Mouse (Mus musculus) hindbrain, embryonic 11.5 days (tissue): ENCODE measurements around the gene Rcsd1. TPM values are rescaled to one million over a fixed set of nuclear protein-coding genes. Genes with fewer than 3 reads are reported as not detected.
A peak's percentile ranks its signal among the peaks of the same experiment; 100 is the strongest.

Experiments
- ATAC-seq: fragments of 200-750 bp; cut with Nextera tagmentation; 2 replicates; pipeline ENCODE4 v1.8.0; 2017; ENCODE audit warnings: mild to moderate bottlenecking, moderate TSS enrichment, moderate library complexity; ENCODE audit not compliant: low FRiP score
- DNase-seq: peaks from one replicate; pipeline ENCODE4 v3.0.0-alpha.2; 2015; ENCODE audit warnings: low spot score
- H3K27ac ChIP-seq: fragments of 300-500 bp; sonication (generic); 2 replicates; pipeline ENCODE4 v1.5.1; 2014; ENCODE audit warnings: mild to moderate bottlenecking, low read depth, low read length
- H3K27me3 ChIP-seq: fragments of 300-500 bp; sonication (generic); 2 replicates; pipeline ENCODE4 v1.6.1; 2014; ENCODE audit warnings: mild to moderate bottlenecking, low read length, moderate library complexity, mixed read lengths; ENCODE audit not compliant: control insufficient read depth, insufficient read depth
- H3K36me3 ChIP-seq: fragments of 300-500 bp; sonication (generic); 2 replicates; pipeline ENCODE4 v1.6.1; 2014; ENCODE audit warnings: mild to moderate bottlenecking, low read length, moderate library complexity, mixed read lengths; ENCODE audit not compliant: control insufficient read depth, insufficient read depth
- H3K4me1 ChIP-seq: fragments of 300-500 bp; sonication (generic); replicated peaks from 2 replicates; pipeline ENCODE4 v1.6.1; 2014; ENCODE audit warnings: low read length, mixed read lengths; ENCODE audit not compliant: control insufficient read depth, insufficient read depth
- H3K4me2 ChIP-seq: fragments of 300-500 bp; sonication (generic); replicated peaks from 2 replicates; pipeline ENCODE4 v1.6.1; 2014; ENCODE audit warnings: mild to moderate bottlenecking, low read depth, low read length
- H3K4me3 ChIP-seq: fragments of 300-500 bp; sonication (generic); 2 replicates; pipeline ENCODE4 v1.5.1; 2014; ENCODE audit warnings: low read depth, low read length
- H3K9ac ChIP-seq: fragments of 300-500 bp; sonication (generic); 2 replicates; pipeline ENCODE4 v1.6.1; 2014; ENCODE audit warnings: low read depth, low read length
- H3K9me3 ChIP-seq: fragments of 300-500 bp; sonication (generic); 2 replicates; pipeline ENCODE4 v1.6.1; 2016; ENCODE audit warnings: low read length; ENCODE audit not compliant: control insufficient read depth
- WGBS: fragments of 180-500 bp; shearing (Covaris S2); extraction: QIAGEN DNeasy Blood & Tissue Kit; methylation state at CpG from one replicate; pipeline ENCODE4 v1.1.7; 2014; 5-methylcytosine and 5-hydroxymethylcytosine counted together
- polyA plus RNA-seq: library from polyadenylated mRNA; unstranded; fragments of >200 nt; fragmentation: Nextera tagmentation; extraction: Ambion mirVana; gene quantifications from 2 replicates; pipeline ENCODE4 v1.2.1, GENCODE M21; 2014

Gene Rcsd1
- polyA plus RNA-seq, 1 experiment from 2014 or later = 8.5 TPM

- no peak overlapping the region for H3K4me3 ChIP-seq
- H3K4me2 ChIP-seq = no peak overlapping the region
- no peaks in the 10 kb centered on the region for H3K9me3 ChIP-seq
- no peak for ATAC-seq
- WGBS = 87% methylated on average over 14 of the region's 14 CpGs
- DNase-seq = no peak
- no peaks in the 10 kb centered on the region for H3K36me3 ChIP-seq
- H3K4me1 ChIP-seq = no peaks in the 10 kb centered on the region
- no peak overlapping the region for H3K9ac ChIP-seq
- no peaks in the 10 kb centered on the region for H3K27me3 ChIP-seq
- no peak overlapping the region for H3K27ac ChIP-seq
Measured at GRCm38 (mm10) chr1:165653126-165653885, 56.3 kb downstream of the Rcsd1 start.

GRCm38 (mm10) chr1:165652507-165652906 is 57.0 kb downstream of the Rcsd1 start:
- no peak overlapping the region for H3K4me3 ChIP-seq
- H3K9ac ChIP-seq = no peak overlapping the region
- no peak overlapping the region for H3K27ac ChIP-seq
- no peaks in the 10 kb centered on the region for H3K27me3 ChIP-seq
- ATAC-seq (no peak), DNase-seq (no peak)
- no peaks in the 10 kb centered on the region for H3K9me3 ChIP-seq
- 72% methylated on average over 2 of the region's 2 CpGs for WGBS
- no peaks in the 10 kb centered on the region for H3K36me3 ChIP-seq
- H3K4me1 ChIP-seq = no peaks in the 10 kb centered on the region
- H3K4me2 ChIP-seq = no peak overlapping the region

GRCm38 (mm10) chr1:165651158-165651557 is 58.4 kb downstream of the Rcsd1 start:
- DNase-seq (no peak), ATAC-seq (no peak)
- Histone ChIP-seq H3K4me2 (no peak overlapping the region), H3K27me3 (no peaks in the 10 kb centered on the region), H3K36me3 (no peaks in the 10 kb centered on the region), H3K4me3 (no peak overlapping the region), H3K9ac (no peak overlapping the region), H3K9me3 (no peaks in the 10 kb centered on the region), H3K4me1 (no peaks in the 10 kb centered on the region), H3K27ac (no peak overlapping the region)
- 76% methylated on average over 5 of the region's 5 CpGs for WGBS

GRCm38 (mm10) chr1:165645102-165645501 is 64.5 kb downstream of the Rcsd1 start:
- Histone ChIP-seq H3K36me3 (no peaks in the 10 kb centered on the region), H3K4me1 (no peaks in the 10 kb centered on the region), H3K4me2 (no peak overlapping the region), H3K9me3 (no peaks in the 10 kb centered on the region), H3K4me3 (no peak overlapping the region), H3K27ac (no peak overlapping the region), H3K9ac (no peak overlapping the region), H3K27me3 (no peaks in the 10 kb centered on the region)
- WGBS = 71% methylated on average over 4 of the region's 4 CpGs
- DNase-seq = no peak
- ATAC-seq = no peak

- WGBS = 82% methylated on average over 5 of the region's 5 CpGs
- Histone ChIP-seq H3K9me3 (no peaks in the 10 kb centered on the region), H3K4me2 (no peak overlapping the region), H3K4me1 (no peaks in the 10 kb centered on the region), H3K4me3 (no peak overlapping the region), H3K9ac (no peak overlapping the region), H3K36me3 (no peaks in the 10 kb centered on the region), H3K27me3 (no peaks in the 10 kb centered on the region), H3K27ac (no peak overlapping the region)
- DNase-seq (no peak), ATAC-seq (no peak)
Measured at GRCm38 (mm10) chr1:165643735-165644134, 65.8 kb downstream of the Rcsd1 start.

- peak overlapping the region; percentile 90 for H3K9ac ChIP-seq
- H3K4me2 ChIP-seq = peak overlapping the region; percentile 46
- DNase-seq (peak; percentile 79), ATAC-seq (peak; percentile 85)
- H3K27ac ChIP-seq = peak overlapping the region; percentile 86
- H3K36me3 ChIP-seq = no peaks in the 10 kb centered on the region
- no peaks in the 10 kb centered on the region for H3K4me1 ChIP-seq
- WGBS = under 1% methylated on average over 16 of the region's 16 CpGs
- no peaks in the 10 kb centered on the region for H3K27me3 ChIP-seq
- no peaks in the 10 kb centered on the region for H3K9me3 ChIP-seq
- H3K4me3 ChIP-seq = peak overlapping the region; percentile 76
Measured at GRCm38 (mm10) chr1:165642780-165643311, 66.7 kb downstream of the Rcsd1 start.

GRCm38 (mm10) chr1:165641786-165642771 is 67.5 kb downstream of the Rcsd1 start:
- peak; percentile 85 for ATAC-seq
- Histone ChIP-seq H3K9me3 (no peaks in the 10 kb centered on the region), H3K27me3 (no peaks in the 10 kb centered on the region), H3K9ac (peak overlapping the region; percentile 90), H3K27ac (peak overlapping the region; percentile 86), H3K36me3 (no peaks in the 10 kb centered on the region), H3K4me3 (peak overlapping the region; percentile 76), H3K4me2 (peak overlapping the region; percentile 46), H3K4me1 (no peaks in the 10 kb centered on the region)
- under 1% methylated on average over 75 of the region's 75 CpGs for WGBS
- peak; percentile 91 for DNase-seq

- no peak overlapping the region for H3K27ac ChIP-seq
- H3K9ac ChIP-seq = no peak overlapping the region
- DNase-seq (peak; percentile 86), ATAC-seq (peak; percentile 61)
- H3K27me3 ChIP-seq = no peaks in the 10 kb centered on the region
- H3K4me2 ChIP-seq = peak overlapping the region; percentile 42
- 5% methylated on average over 16 of the region's 16 CpGs for WGBS
- H3K36me3 ChIP-seq = no peaks in the 10 kb centered on the region
- H3K4me1 ChIP-seq = no peaks in the 10 kb centered on the region
- H3K9me3 ChIP-seq = no peaks in the 10 kb centered on the region
- H3K4me3 ChIP-seq = peak overlapping the region; percentile 76
Measured at GRCm38 (mm10) chr1:165641271-165641771, 68.2 kb downstream of the Rcsd1 start.
